Mouse (Mus musculus): ENCODE measurements at regions not wholly inside any gene's neighbourhood (a gene's known extent, or its start where the extent isn't known, plus 50 kb on each side); places are given as distances from the start of the nearest gene placed in this dataset.

GRCm38 (mm10) chr13:48336135-48336534 lies 75.1 kb downstream of the Id4 start:
- no peak overlapping the region for H3K4me3 ChIP-seq (replicated peaks in 1 of 3; ENCODE audit: low read depth in 2 of 3, low read length in 2 of 3, poor library complexity in 1 of 3)
- H3K4me1 ChIP-seq (ENCODE audit: control insufficient read depth in 1 of 2, insufficient read depth in 2 of 2) = no peaks in the 10 kb centered on the region
- H3K4me2 ChIP-seq (ENCODE audit: insufficient read depth, low read depth, poor library complexity, severe bottlenecking) = no peak overlapping the region
- dilution Hi-C loops (cut with MboI; ENCODE audit: extremely low pct_ligation_motif_present, extremely low pct_unique_long_range_greater_than_20kb, low sequenced_read_pairs) (no loop called here), in situ Hi-C loops (cut with MboI; ENCODE audit: low pct_ligation_motif_present, low pct_unique_long_range_greater_than_20kb, low sequenced_read_pairs) (no loop called here)
- H3K79me2 ChIP-seq (replicated peaks; ENCODE audit: control insufficient read depth, extremely low read depth, insufficient read depth, poor library complexity, severe bottlenecking) = no peaks in the 10 kb centered on the region
- H3K27ac ChIP-seq (ENCODE audit: insufficient read depth, low read depth) = no peak overlapping the region
- no peak overlapping the region for H3K9ac ChIP-seq (ENCODE audit: insufficient read depth, low read depth)
- H3K36me3 ChIP-seq (replicated peaks in 1 of 2; ENCODE audit: control insufficient read depth in 1 of 2, insufficient read depth in 1 of 2, low read length in 1 of 2) = no peaks in the 10 kb centered on the region
- H3K9me3 ChIP-seq (replicated peaks; ENCODE audit: low read length) = peaks cover 51% of the 10 kb centered on the region
- TF ChIP-seq PAX5 (IDR thresholded peaks at IDR 0.05; ENCODE audit: low read length) (no peak), MAX (IDR thresholded peaks at IDR 0.05; ENCODE audit: low read length) (no peak), ZC3H11A (IDR thresholded peaks at IDR 0.05; ENCODE audit: low read depth, low read length) (no peak), IRF4 (IDR thresholded peaks at IDR 0.05; ENCODE audit: low read depth, low read length) (no peak), JUND (conservative IDR thresholded peaks at IDR 0.05; ENCODE audit: low read depth, low read length) (no peak), CHD1 (IDR thresholded peaks at IDR 0.05; ENCODE audit: low read depth, low read length) (no peak), BHLHE40 (IDR thresholded peaks at IDR 0.05; ENCODE audit: low read depth, low read length) (no peak), ZNF384 (IDR thresholded peaks at IDR 0.05; ENCODE audit: low read depth, low read length) (no peak), CHD2 (IDR thresholded peaks at IDR 0.05; ENCODE audit: low read length) (no peak), JUN (IDR thresholded peaks at IDR 0.05; ENCODE audit: insufficient read depth, low read depth, low read length) (no peak), USF1 (IDR thresholded peaks at IDR 0.05; ENCODE audit: low read depth, low read length) (no peak), ZMIZ1 (IDR thresholded peaks at IDR 0.05; ENCODE audit: low read depth, low read length) (no peak), HCFC1 (IDR thresholded peaks at IDR 0.05; ENCODE audit: low read depth, low read length) (no peak), GABPA (IDR thresholded peaks at IDR 0.05; ENCODE audit: insufficient replicate concordance, low read depth, low read length) (no peak), POLR2A (IDR thresholded peaks at IDR 0.05; ENCODE audit: low read depth, low read length) (no peak), TBP (conservative IDR thresholded peaks at IDR 0.05; ENCODE audit: low read depth, low read length) (no peak)
- DNase-seq (ENCODE audit: extremely low read depth) = no peak
- no peaks in the 10 kb centered on the region for H3K27me3 ChIP-seq (replicated peaks)

- TF ChIP-seq USF2 (conservative IDR thresholded peaks at IDR 0.05; ENCODE audit: low read depth, low read length) = no peak
- no peak for TF ChIP-seq MXI1 (IDR thresholded peaks at IDR 0.05; ENCODE audit: low read depth, low read length)
- TF ChIP-seq HCFC1 (IDR thresholded peaks at IDR 0.05; ENCODE audit: low read depth, low read length) = no peak
- no peak for TF ChIP-seq SIN3A (IDR thresholded peaks at IDR 0.05; ENCODE audit: low read length)
- TF ChIP-seq USF1 (IDR thresholded peaks at IDR 0.05; ENCODE audit: low read depth, low read length) = no peak
- TF ChIP-seq PAX5 (IDR thresholded peaks at IDR 0.05; ENCODE audit: low read length) = no peak
- TF ChIP-seq ZC3H11A (IDR thresholded peaks at IDR 0.05; ENCODE audit: low read depth, low read length) = no peak
- no peak for TF ChIP-seq MAFK (IDR thresholded peaks at IDR 0.05; ENCODE audit: insufficient replicate concordance, low read length)
- TF ChIP-seq ETS1 (conservative IDR thresholded peaks at IDR 0.05; ENCODE audit: low read depth, low read length) = no peak
- TF ChIP-seq TBP (conservative IDR thresholded peaks at IDR 0.05; ENCODE audit: low read depth, low read length) = no peak
- no peaks in the 10 kb centered on the region for H3K36me3 ChIP-seq (replicated peaks in 1 of 2; ENCODE audit: control insufficient read depth in 1 of 2, insufficient read depth in 1 of 2, low read length in 1 of 2)
- no peak overlapping the region for H3K27ac ChIP-seq (ENCODE audit: insufficient read depth, low read depth)
- no peaks in the 10 kb centered on the region for H3K4me1 ChIP-seq (ENCODE audit: control insufficient read depth in 1 of 2, insufficient read depth in 2 of 2)
- no peak overlapping the region for H3K9ac ChIP-seq (ENCODE audit: insufficient read depth, low read depth)
- H3K4me3 ChIP-seq (replicated peaks in 1 of 3; ENCODE audit: low read depth in 2 of 3, low read length in 2 of 3, poor library complexity in 1 of 3) = no peak overlapping the region
- in situ Hi-C loops (cut with MboI; ENCODE audit: low pct_ligation_motif_present, low pct_unique_long_range_greater_than_20kb, low sequenced_read_pairs) (no loop called here), dilution Hi-C loops (cut with MboI; ENCODE audit: extremely low pct_ligation_motif_present, extremely low pct_unique_long_range_greater_than_20kb, low sequenced_read_pairs) (no loop called here)
- H3K79me2 ChIP-seq (replicated peaks; ENCODE audit: control insufficient read depth, extremely low read depth, insufficient read depth, poor library complexity, severe bottlenecking) = no peaks in the 10 kb centered on the region
- no peaks in the 10 kb centered on the region for H3K27me3 ChIP-seq (replicated peaks)
- H3K4me2 ChIP-seq (ENCODE audit: insufficient read depth, low read depth, poor library complexity, severe bottlenecking) = no peak overlapping the region
- no peak for DNase-seq (ENCODE audit: extremely low read depth)
- H3K9me3 ChIP-seq (replicated peaks; ENCODE audit: low read length) = peaks cover 51% of the 10 kb centered on the region
Measured at GRCm38 (mm10) chr13:48336602-48337001, 75.6 kb downstream of the Id4 start.
